Mouse (Mus musculus): ENCODE results near the gene Gm6408.
"Not testable (repeated sequence)": the region's sequence is repeated elsewhere in the genome, so short reads cannot be mapped to it uniquely, and the experiment has no call there.

The Gm6408 gene

GRCm38 (mm10) chr5:146481665-146482064 is at the start of gene Gm6408:
Gene Gm6408, plus strand, starts transcription at chr5:146481965.
- not testable (repeated sequence) for TF ChIP-seq GATA4 (IDR thresholded peaks at IDR 0.05; ENCODE audit: insufficient replicate concordance, low read length)

- no peak for TF ChIP-seq GATA4 (IDR thresholded peaks at IDR 0.05; ENCODE audit: insufficient replicate concordance, low read length)
Observed at GRCm38 (mm10) chr5:146432476-146432875, 49.3 kb upstream of the Gm6408 start.

DNA sequence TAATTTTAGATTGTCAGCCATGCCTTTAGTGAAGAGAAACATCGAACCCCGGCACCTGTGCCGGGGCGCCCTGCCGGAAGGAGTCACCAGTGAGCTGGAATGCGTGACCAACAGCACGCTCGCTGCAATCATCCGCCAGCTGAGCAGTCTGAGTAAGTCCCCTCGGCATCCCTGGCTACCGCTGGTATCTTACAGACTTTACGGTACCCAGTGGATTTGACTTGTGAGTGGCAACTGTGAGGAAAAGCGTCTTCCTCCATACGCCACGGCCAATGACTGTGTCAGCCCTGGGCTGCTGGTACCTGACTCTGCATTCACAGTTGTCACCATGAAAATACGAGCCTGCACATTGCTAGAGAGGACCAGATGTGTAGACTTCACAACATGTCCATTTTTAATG is 46.4 kb upstream of the Gm6408 start:
- TF ChIP-seq GATA4 (IDR thresholded peaks at IDR 0.05; ENCODE audit: insufficient replicate concordance, low read length): no peak

DNA sequence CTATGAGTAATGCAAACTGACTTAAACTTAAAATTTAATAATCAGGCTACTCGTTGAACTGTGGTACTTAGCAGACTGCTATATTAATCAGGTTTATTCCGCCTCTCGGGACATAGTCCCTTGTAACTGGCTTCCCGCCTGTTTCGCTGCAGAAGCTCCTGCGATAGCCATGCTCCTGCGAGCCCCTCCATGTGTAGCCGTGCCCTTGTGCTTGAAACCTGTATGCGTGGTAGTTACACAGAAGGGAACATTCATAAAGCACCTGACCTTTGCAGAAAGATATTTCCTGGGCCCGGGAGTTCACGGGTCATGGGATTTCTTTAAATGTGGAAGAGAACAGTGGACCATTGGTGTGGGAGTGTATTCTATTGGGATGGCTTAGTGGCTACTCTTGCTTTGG is 45.0 kb upstream of the Gm6408 start:
- no peak for TF ChIP-seq GATA4 (IDR thresholded peaks at IDR 0.05; ENCODE audit: insufficient replicate concordance, low read length)

- TF ChIP-seq GATA4 (IDR thresholded peaks at IDR 0.05; ENCODE audit: insufficient replicate concordance, low read length): no peak
Observed at GRCm38 (mm10) chr5:146439152-146439781, 42.5 kb upstream of the Gm6408 start.

DNA sequence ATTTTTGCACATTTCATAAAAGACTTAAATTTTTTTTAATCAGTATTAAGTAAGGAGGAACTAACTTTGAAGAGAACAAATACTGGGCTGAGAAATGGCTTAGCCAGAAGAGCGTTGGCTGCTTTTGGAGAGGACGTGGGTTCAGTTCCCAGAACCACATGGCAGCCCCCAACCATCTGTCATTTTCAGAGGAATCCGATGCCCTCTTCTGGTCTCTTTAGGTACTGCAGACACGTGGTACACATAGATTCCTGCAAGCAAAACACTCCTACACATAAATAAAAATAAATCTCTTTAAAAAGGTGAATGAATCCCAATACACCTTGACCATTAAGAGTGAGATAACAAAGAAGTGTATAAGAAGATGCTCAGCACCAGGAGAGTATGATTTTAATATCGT is 41.5 kb upstream of the Gm6408 start:
- TF ChIP-seq GATA4 (IDR thresholded peaks at IDR 0.05; ENCODE audit: insufficient replicate concordance, low read length): no peak

DNA sequence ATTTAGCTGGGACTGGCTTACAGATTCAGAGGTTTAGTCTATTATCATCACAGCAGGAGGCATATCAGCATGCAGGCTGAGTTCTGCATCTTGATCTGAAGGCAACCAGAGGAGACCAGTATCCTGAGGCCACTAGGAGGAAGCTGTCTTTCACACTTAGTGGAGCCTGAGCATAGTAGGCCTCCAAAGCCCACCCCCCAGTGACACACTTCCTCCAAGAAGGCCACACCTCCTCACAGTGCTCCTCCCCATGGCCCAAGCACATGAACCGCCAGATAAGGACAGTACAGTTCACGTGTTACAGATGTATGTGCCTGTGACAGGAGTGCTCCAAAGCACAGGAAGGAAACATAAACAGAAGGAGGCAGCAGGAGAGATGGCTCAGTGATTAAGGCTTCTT is 39.0 kb upstream of the Gm6408 start:
- no peak for TF ChIP-seq GATA4 (IDR thresholded peaks at IDR 0.05; ENCODE audit: insufficient replicate concordance, low read length)

- TF ChIP-seq GATA4 (IDR thresholded peaks at IDR 0.05; ENCODE audit: insufficient replicate concordance, low read length): no peak
Observed at GRCm38 (mm10) chr5:146446633-146447032, 35.1 kb upstream of the Gm6408 start.

DNA sequence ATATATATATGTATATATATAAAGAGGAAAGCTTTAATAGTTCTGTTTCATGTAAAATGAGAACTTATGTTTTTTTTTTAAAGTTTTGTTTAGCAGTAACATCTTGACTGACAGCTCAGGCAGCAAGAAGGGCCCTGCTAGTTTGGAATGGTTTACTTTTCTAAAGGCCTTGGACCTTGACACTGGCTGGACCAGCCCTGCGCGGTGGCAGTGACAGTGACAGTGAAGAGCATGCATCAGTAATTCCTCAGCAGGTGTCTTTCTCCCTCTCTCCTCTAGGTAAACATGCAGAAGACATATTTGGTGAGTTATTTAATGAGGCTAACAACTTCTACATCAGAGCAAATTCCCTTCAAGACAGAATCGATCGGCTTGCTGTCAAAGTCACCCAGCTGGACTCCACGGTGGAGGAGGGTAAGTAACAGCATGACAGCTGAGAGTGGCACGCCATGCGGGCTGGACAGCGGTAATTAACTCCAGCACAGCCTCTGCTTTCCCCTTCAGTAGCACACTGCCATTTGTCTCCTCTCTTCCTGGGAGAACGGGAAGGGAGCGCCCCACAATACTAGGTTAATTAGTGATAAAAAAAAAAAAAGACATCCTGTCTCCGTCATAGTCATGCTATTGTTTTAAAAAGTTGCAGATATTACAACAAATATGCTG is 30.0 kb upstream of the Gm6408 start:
- no peak for TF ChIP-seq GATA4 (IDR thresholded peaks at IDR 0.05; ENCODE audit: insufficient replicate concordance, low read length)

DNA sequence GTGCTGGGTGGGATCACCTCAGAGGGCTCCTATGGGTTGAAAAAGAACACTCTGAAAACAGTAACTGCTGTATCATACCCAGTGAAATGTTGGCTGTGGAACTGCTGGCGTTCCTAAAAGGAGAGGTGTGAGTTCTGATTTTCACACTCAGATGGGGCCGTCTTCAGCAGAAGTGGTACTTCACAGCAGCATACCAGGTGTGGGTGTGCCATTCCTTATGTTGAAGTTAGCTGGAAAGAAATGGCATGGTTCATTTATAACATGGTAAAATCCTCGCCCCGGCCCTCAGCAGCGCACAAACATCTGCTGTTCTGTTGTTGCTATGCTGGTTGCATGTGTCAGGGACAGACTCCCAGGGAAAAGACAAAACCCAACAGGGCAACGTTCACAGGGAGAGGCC is 28.2 kb upstream of the Gm6408 start:
- no peak for TF ChIP-seq GATA4 (IDR thresholded peaks at IDR 0.05; ENCODE audit: insufficient replicate concordance, low read length)

- no peak for TF ChIP-seq GATA4 (IDR thresholded peaks at IDR 0.05; ENCODE audit: insufficient replicate concordance, low read length)
Observed at GRCm38 (mm10) chr5:146461612-146462011, 20.2 kb upstream of the Gm6408 start.

GRCm38 (mm10) chr5:146466663-146467062 is 15.1 kb upstream of the Gm6408 start:
- TF ChIP-seq GATA4 (IDR thresholded peaks at IDR 0.05; ENCODE audit: insufficient replicate concordance, low read length): no peak

GRCm38 (mm10) chr5:146468311-146468710 is 13.5 kb upstream of the Gm6408 start:
- no peak for TF ChIP-seq GATA4 (IDR thresholded peaks at IDR 0.05; ENCODE audit: insufficient replicate concordance, low read length)

- no peak for TF ChIP-seq GATA4 (IDR thresholded peaks at IDR 0.05; ENCODE audit: insufficient replicate concordance, low read length)
Observed at GRCm38 (mm10) chr5:146470821-146471220, 10.9 kb upstream of the Gm6408 start.

DNA sequence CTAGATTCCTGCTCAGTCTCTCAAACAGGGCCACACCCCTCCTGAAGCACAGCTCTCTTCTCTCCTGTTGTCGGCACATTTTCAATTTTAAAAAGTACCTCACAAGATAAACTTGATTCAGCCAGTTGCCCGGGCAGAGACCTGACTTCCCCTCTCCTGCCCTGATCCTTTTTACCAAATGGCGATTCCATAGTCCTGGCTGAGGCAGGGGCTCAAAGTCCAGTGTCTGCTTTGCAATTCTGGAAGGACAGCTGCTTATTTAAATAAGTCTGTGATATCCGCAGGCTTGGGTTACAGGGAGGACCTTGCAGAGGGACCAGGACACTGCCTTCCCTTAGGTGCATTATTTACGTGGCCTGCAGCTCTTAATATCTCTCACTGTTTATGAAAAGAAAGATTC is 10.5 kb upstream of the Gm6408 start:
- TF ChIP-seq GATA4 (IDR thresholded peaks at IDR 0.05; ENCODE audit: insufficient replicate concordance, low read length): no peak

DNA sequence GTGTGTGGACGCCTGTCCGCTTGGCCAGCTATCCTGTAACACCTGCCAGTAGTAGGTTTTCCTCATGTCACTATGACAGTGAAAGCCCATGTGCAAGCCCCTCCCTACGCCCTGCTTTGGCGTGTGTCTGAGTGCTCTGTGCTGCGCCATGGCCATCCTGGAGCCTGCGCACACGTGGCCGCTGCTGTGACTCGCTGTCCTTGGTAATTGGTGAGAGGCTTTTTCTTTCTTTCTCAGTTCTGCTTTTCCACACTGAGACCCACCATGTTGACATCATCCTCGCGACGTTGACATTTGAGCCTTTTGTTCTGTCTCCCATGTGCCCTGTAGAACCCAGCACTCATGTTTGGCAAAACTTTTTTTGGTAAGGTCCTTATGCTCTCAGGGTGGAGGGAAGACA is 9.9 kb upstream of the Gm6408 start:
- TF ChIP-seq GATA4 (IDR thresholded peaks at IDR 0.05; ENCODE audit: insufficient replicate concordance, low read length): no peak

DNA sequence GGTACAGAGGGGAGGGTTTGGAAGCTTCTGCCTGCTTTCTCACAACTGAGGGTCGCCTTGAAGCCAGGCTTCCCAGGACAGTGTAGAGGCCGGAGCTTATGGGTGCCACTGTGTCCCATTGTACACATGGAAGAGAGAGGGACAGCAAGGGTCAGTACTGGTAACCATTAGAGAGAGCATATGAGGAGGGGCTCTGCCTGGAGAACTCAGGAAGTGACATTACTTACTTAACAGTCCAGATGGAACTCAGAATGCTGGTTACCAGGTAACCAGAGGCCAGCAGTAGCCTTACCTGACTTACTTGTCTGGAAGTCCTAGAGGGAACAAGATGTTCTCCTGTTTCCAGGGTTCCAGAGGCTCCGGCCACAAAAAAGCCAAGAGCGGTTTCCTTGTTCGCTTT is 9.3 kb downstream of the Gm6408 start, which contains the start of gene Gm6370:
Gene Gm6370 (plus strand): TSS at position 301 of the 400 bp plus-strand sequence.
- TF ChIP-seq GATA4 (IDR thresholded peaks at IDR 0.05; ENCODE audit: insufficient replicate concordance, low read length): not testable (repeated sequence)

All from liver, adult (tissue).